ENCODE assay signal across 8 mouse cellular contexts in the genomic region with DNA sequence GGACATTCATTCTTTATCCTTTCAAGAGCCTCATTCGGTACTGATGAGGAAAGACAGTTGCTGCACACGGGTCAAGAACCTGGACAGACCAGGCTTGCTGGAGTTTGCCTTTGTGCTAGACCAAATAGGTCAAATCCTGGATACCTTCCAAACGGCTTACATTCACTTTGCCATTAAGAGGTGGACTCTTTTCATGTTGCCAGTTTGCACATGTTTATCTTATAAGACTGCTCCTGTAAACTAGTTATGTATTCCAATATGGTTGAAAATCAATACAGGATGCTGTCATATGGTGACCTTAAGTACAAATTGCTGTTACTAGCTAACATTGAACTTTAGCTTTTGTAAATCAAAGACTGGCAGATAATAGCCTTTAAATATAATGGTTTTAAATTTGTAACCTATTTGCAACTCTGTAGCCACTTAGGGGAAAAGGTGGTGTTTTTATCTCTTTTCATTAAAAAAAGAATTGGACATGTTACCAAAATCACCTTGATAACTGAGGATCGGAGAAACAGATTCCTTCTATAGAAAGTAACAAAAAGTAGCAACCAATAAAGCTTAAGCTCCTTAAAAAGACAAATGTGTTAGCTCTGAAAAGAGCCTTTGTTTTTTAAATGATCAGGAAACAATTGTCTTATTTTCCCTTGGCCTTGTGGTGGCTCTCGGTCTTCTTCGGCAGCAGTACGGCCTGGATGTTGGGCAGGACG. TPM values are rescaled to one million over a fixed set of nuclear protein-coding genes. Genes with fewer than 3 reads are reported as not detected.
DNase-seq lines count a peak whose midpoint lies in the region; ATAC-seq and TF ChIP-seq lines count a peak whose summit lies in the region.

No protein-coding gene starts in this region.

- H3K36me3 ChIP-seq in forebrain, embryonic 14.5 days (ENCODE audit: control insufficient read depth, insufficient read depth, low read length), result no peaks in the 10 kb centered on the region
- H3K36me3 ChIP-seq in liver, embryonic 11.5 days (ENCODE audit: control insufficient read depth, insufficient read depth, low read length), result no peaks in the 10 kb centered on the region
- H3K36me3 ChIP-seq in stomach, embryonic 15.5 days, result no peaks in the 10 kb centered on the region

- peaks cover 33% of the 10 kb centered on the region for H3K4me1 ChIP-seq in forebrain, embryonic 14.5 days (ENCODE audit: control insufficient read depth, insufficient read depth, low read length)
- peaks cover 24% of the 10 kb centered on the region for H3K4me1 ChIP-seq in liver, embryonic 11.5 days (replicated peaks; ENCODE audit: control insufficient read depth, insufficient read depth, low read length)
- H3K4me1 ChIP-seq in stomach, embryonic 15.5 days, result peaks cover 12% of the 10 kb centered on the region

- peak overlapping the region; percentile 53 for H3K4me2 ChIP-seq in forebrain, embryonic 14.5 days (ENCODE audit: low read length)
- H3K4me2 ChIP-seq in liver, embryonic 11.5 days, result peak overlapping the region; percentile 66
- H3K4me2 ChIP-seq in stomach, embryonic 15.5 days, result peak overlapping the region; percentile 57

- peak overlapping the region; percentile 54; the same call in 1 of the 2 replicates for H3K9ac ChIP-seq in forebrain, embryonic 14.5 days (ENCODE audit: low read length)
- peak overlapping the region; percentile 73 for H3K9ac ChIP-seq in liver, embryonic 11.5 days (ENCODE audit: low read depth, low read length)
- H3K9ac ChIP-seq in stomach, embryonic 15.5 days, result no peak overlapping the region

- 2% methylated on average over 8 of the region's 8 CpGs for WGBS in forebrain, embryonic 14.5 days
- 8% methylated on average over 8 of the region's 8 CpGs for WGBS in liver, embryonic 11.5 days
- WGBS in stomach, embryonic 15.5 days, result 6% methylated on average over 8 of the region's 8 CpGs

- DNase-seq in gastrocnemius, adult 2 months, result no peak
- no peak for DNase-seq in gastrocnemius, adult 8-10 months (ENCODE audit: low spot score in 2 of 2)
- DNase-seq in MEL-GATA-1-ER (ENCODE audit: extremely low read depth, low read depth), result peak; percentile 73
- peak; percentile 64 for DNase-seq in forebrain, embryonic 14.5 days (ENCODE audit: low spot score)
- no peak for DNase-seq in liver, embryonic 11.5 days (ENCODE audit: low spot score)
- DNase-seq in frontal cortex, postnatal 14 days (ENCODE audit: low spot score in 2 of 2), result no peak
- no peak for DNase-seq in left cerebral cortex, adult 8-10 months (ENCODE audit: low spot score in 2 of 2)

- H3K27me3 ChIP-seq in forebrain, embryonic 14.5 days (replicated peaks; ENCODE audit: control insufficient read depth, insufficient read depth, low read length), result no peaks in the 10 kb centered on the region
- H3K27me3 ChIP-seq in liver, embryonic 11.5 days (replicated peaks; ENCODE audit: control insufficient read depth, insufficient read depth, low read length), result no peaks in the 10 kb centered on the region
- no peaks in the 10 kb centered on the region for H3K27me3 ChIP-seq in stomach, embryonic 15.5 days (replicated peaks)

- H3K4me3 ChIP-seq in gastrocnemius, adult 2 months, result peak overlapping the region; percentile 73
- peak overlapping the region; percentile 30 for H3K4me3 ChIP-seq in forebrain, embryonic 14.5 days (ENCODE audit: low read depth, low read length)
- H3K4me3 ChIP-seq in liver, embryonic 11.5 days (ENCODE audit: low read depth, low read length), result peak overlapping the region; percentile 41
- peak overlapping the region; percentile 37 for H3K4me3 ChIP-seq in stomach, embryonic 15.5 days (replicated peaks)

- TF ChIP-seq CTCF in gastrocnemius, adult 2 months (IDR thresholded peaks at IDR 0.05), result no peak

- intact Hi-C loops in gastrocnemius, adult 2 months (cut with DNase I), result loop anchor here (10.0 kb wide), 2 partner anchors 72 to 1648 kb away; a partner anchor contains a TSS

- no peak for ATAC-seq in forebrain, embryonic 14.5 days
- ATAC-seq in liver, embryonic 11.5 days (replicated peaks; ENCODE audit: low FRiP score), result no peak
- ATAC-seq in stomach, embryonic 15.5 days (ENCODE audit: insufficient read depth, low FRiP score, low read depth), result no peak

- H3K27ac ChIP-seq in gastrocnemius, adult 2 months, result peak overlapping the region; percentile 51; the same call in 1 of the 2 replicates
- peak overlapping the region; percentile 87 for H3K27ac ChIP-seq in forebrain, embryonic 14.5 days (ENCODE audit: low read depth, low read length)
- H3K27ac ChIP-seq in liver, embryonic 11.5 days (ENCODE audit: low read depth, low read length), result peak overlapping the region; percentile 96
- H3K27ac ChIP-seq in stomach, embryonic 15.5 days, result peak overlapping the region; percentile 89

- no peaks in the 10 kb centered on the region for H3K9me3 ChIP-seq in forebrain, embryonic 14.5 days (replicated peaks; ENCODE audit: control insufficient read depth, low read length)
- no peaks in the 10 kb centered on the region for H3K9me3 ChIP-seq in liver, embryonic 11.5 days (ENCODE audit: control insufficient read depth, low read length)
- H3K9me3 ChIP-seq in stomach, embryonic 15.5 days, result no peaks in the 10 kb centered on the region

RNA-seq across cellular contexts. Expression of a gene that starts 0.7 kb away (rescaled TPM):
- total RNA-seq in gastrocnemius, adult 2 months (2021), result not detected
- total RNA-seq in gastrocnemius, adult 8-10 months (2022), result not detected
- polyA plus RNA-seq in forebrain, embryonic 14.5 days (2014; fragmentation: Nextera tagmentation; extraction: Ambion mirVana), result 6.6 TPM in 1 of 2 replicates, not detected in the other
- polyA plus RNA-seq in liver, embryonic 11.5 days (2014; fragmentation: Nextera tagmentation; extraction: Ambion mirVana), result 5.8 and 12.6 TPM in 2 replicates
- polyA plus RNA-seq in stomach, embryonic 15.5 days (2015; fragmentation: Nextera tagmentation; extraction: Ambion mirVana), result 9.6 and 16.6 TPM in 2 replicates
- 1 to 10 TPM in 2 of 4 experiments, not detected in 2; 2.9 to 4.0 TPM for total RNA-seq in left cerebral cortex, adult 8-10 months (2022)

RNA-seq across cellular contexts. Expression of a gene that starts 0.9 kb away (rescaled TPM):
- 1 to 10 TPM in 1 of 2 experiments, not detected in 1; 1.1 TPM for total RNA-seq in gastrocnemius, adult 2 months (2021)
- 1 to 10 TPM in 1 of 4 experiments, under 1 TPM in 1, not detected in 2; 0.73 to 2.1 TPM for total RNA-seq in gastrocnemius, adult 8-10 months (2022)
- 0.84 and 1.5 TPM in 2 replicates for polyA plus RNA-seq in forebrain, embryonic 14.5 days (2014; fragmentation: Nextera tagmentation; extraction: Ambion mirVana)
- polyA plus RNA-seq in liver, embryonic 11.5 days (2014; fragmentation: Nextera tagmentation; extraction: Ambion mirVana), result 0.86 and 1.6 TPM in 2 replicates
- 1.4 and 2.1 TPM in 2 replicates for polyA plus RNA-seq in stomach, embryonic 15.5 days (2015; fragmentation: Nextera tagmentation; extraction: Ambion mirVana)
- 10 to 100 TPM in 1 of 4 experiments, 1 to 10 TPM in 3; 6.0 to 11.4 (median 8.5) TPM for total RNA-seq in left cerebral cortex, adult 8-10 months (2022)

RNA-seq across cellular contexts. Expression of a gene that starts 3.2 kb away (rescaled TPM):
- 10 to 100 TPM; 10.1 to 10.3 TPM for total RNA-seq in gastrocnemius, adult 2 months (2021)
- 10 to 100 TPM in 3 of 4 experiments, 1 to 10 TPM in 1; 9.4 to 19.6 (median 16.7) TPM for total RNA-seq in gastrocnemius, adult 8-10 months (2022)
- polyA plus RNA-seq in forebrain, embryonic 14.5 days (2014; fragmentation: Nextera tagmentation; extraction: Ambion mirVana), result 108 and 166 TPM in 2 replicates
- 194 and 232 TPM in 2 replicates for polyA plus RNA-seq in liver, embryonic 11.5 days (2014; fragmentation: Nextera tagmentation; extraction: Ambion mirVana)
- polyA plus RNA-seq in stomach, embryonic 15.5 days (2015; fragmentation: Nextera tagmentation; extraction: Ambion mirVana), result 109 and 120 TPM in 2 replicates
- total RNA-seq in left cerebral cortex, adult 8-10 months (2022), result 10 to 100 TPM; 44.4 to 70.8 (median 54.9) TPM

RNA-seq across cellular contexts. Expression of a gene that starts 5.9 kb away (rescaled TPM):
- total RNA-seq in gastrocnemius, adult 2 months (2021), result under 1 TPM; 0.45 to 0.69 TPM
- 1 to 10 TPM in 1 of 4 experiments, under 1 TPM in 2, not detected in 1; 0.40 to 1.2 (median 0.70) TPM for total RNA-seq in gastrocnemius, adult 8-10 months (2022)
- polyA plus RNA-seq in forebrain, embryonic 14.5 days (2014; fragmentation: Nextera tagmentation; extraction: Ambion mirVana), result 11.0 and 11.1 TPM in 2 replicates
- polyA plus RNA-seq in liver, embryonic 11.5 days (2014; fragmentation: Nextera tagmentation; extraction: Ambion mirVana), result 19.0 and 20.4 TPM in 2 replicates
- 25.3 and 26.3 TPM in 2 replicates for polyA plus RNA-seq in stomach, embryonic 15.5 days (2015; fragmentation: Nextera tagmentation; extraction: Ambion mirVana)
- 10 to 100 TPM in 2 of 4 experiments, 1 to 10 TPM in 2; 7.2 to 11.0 (median 10.2) TPM for total RNA-seq in left cerebral cortex, adult 8-10 months (2022)

RNA-seq across cellular contexts. Expression of a gene that starts 23.7 kb away (rescaled TPM):
- total RNA-seq in gastrocnemius, adult 2 months (2021), result 10 to 100 TPM; 16.2 to 21.6 TPM
- total RNA-seq in gastrocnemius, adult 8-10 months (2022), result 10 to 100 TPM; 13.3 to 26.7 (median 21.1) TPM
- 9.2 and 17.1 TPM in 2 replicates for polyA plus RNA-seq in forebrain, embryonic 14.5 days (2014; fragmentation: Nextera tagmentation; extraction: Ambion mirVana)
- 12.7 and 19.5 TPM in 2 replicates for polyA plus RNA-seq in liver, embryonic 11.5 days (2014; fragmentation: Nextera tagmentation; extraction: Ambion mirVana)
- polyA plus RNA-seq in stomach, embryonic 15.5 days (2015; fragmentation: Nextera tagmentation; extraction: Ambion mirVana), result 17.3 and 17.7 TPM in 2 replicates
- total RNA-seq in left cerebral cortex, adult 8-10 months (2022), result 10 to 100 TPM; 26.3 to 44.6 (median 31.8) TPM

Comparison
In these comparisons a context has a peak if more than half of its experiments do, and no peak if none do; other contexts are left out.
1. DNase-seq: peak in MEL-GATA-1-ER (single experiment) and forebrain, embryonic 14.5 days (single experiment); none in gastrocnemius, adult 2 months (single experiment), gastrocnemius, adult 8-10 months (0 of 2), liver, embryonic 11.5 days (single experiment), frontal cortex, postnatal 14 days (0 of 2) and left cerebral cortex, adult 8-10 months (0 of 2).
2. Peak in every context shown above with its lines, with median percentiles within 50 percentile points of each other: H3K27ac ChIP-seq, H3K4me3 ChIP-seq and H3K4me2 ChIP-seq.